Mouse (Mus musculus) adipocyte (in vitro differentiated cells): Measurements from ENCODE around the gene Emilin1.

Experiments used
- DNase-seq: peaks from one replicate; pipeline ENCODE4 v3.0.0-alpha.2; 2016; ENCODE audit warnings: low spot score

The Emilin1 gene

GRCm38 (mm10) chr5:30907413-30908059 lies 5.7 kb upstream of the Emilin1 start, which contains the start of gene Ost4:
Ost4 (minus strand) TSS chr5:30907788.
- DNase-seq: peak; percentile 98

- peak; percentile 53 for DNase-seq
Measured at GRCm38 (mm10) chr5:30908426-30909299, 4.5 kb upstream of the Emilin1 start.

- DNase-seq: peak; percentile 68
Measured at GRCm38 (mm10) chr5:30909300-30909659, 3.9 kb upstream of the Emilin1 start.

GRCm38 (mm10) chr5:30909863-30910262 lies 3.3 kb upstream of the Emilin1 start:
- DNase-seq: no peak

- peak; percentile 78 for DNase-seq
Measured at GRCm38 (mm10) chr5:30910481-30910880, 2.7 kb upstream of the Emilin1 start.

- peak; percentile 47 for DNase-seq
Measured at GRCm38 (mm10) chr5:30912156-30912555, 1.0 kb upstream of the Emilin1 start.

GRCm38 (mm10) chr5:30914101-30914635 lies 966 bp downstream of the Emilin1 start:
- DNase-seq: peak; percentile 80

- DNase-seq: no peak
Measured at GRCm38 (mm10) chr5:30914849-30915248, 1.6 kb downstream of the Emilin1 start.

- no peak for DNase-seq
Measured at GRCm38 (mm10) chr5:30915456-30915855, 2.3 kb downstream of the Emilin1 start.

- peak; percentile 97 for DNase-seq
Measured at GRCm38 (mm10) chr5:30915974-30916433, 2.8 kb downstream of the Emilin1 start.

- DNase-seq: no peak
Measured at GRCm38 (mm10) chr5:30916841-30917240, 3.6 kb downstream of the Emilin1 start.

GRCm38 (mm10) chr5:30917348-30917747 lies 4.1 kb downstream of the Emilin1 start:
- DNase-seq: no peak

GRCm38 (mm10) chr5:30917891-30918670 lies 4.9 kb downstream of the Emilin1 start:
- DNase-seq: no peak

- DNase-seq: no peak
Measured at GRCm38 (mm10) chr5:30918691-30919090, 5.5 kb downstream of the Emilin1 start.

- DNase-seq: no peak
Measured at GRCm38 (mm10) chr5:30919831-30920614, 6.8 kb downstream of the Emilin1 start.

GRCm38 (mm10) chr5:30920621-30921020 lies 7.4 kb downstream of the Emilin1 start:
- DNase-seq: no peak

- DNase-seq: peak; percentile 93
Measured at GRCm38 (mm10) chr5:30921256-30922033, 8.2 kb downstream of the Emilin1 start, which contains the start of gene Khk. Khk (plus strand) TSS chr5:30921431.

- DNase-seq: no peak
Measured at GRCm38 (mm10) chr5:30922581-30923041, 9.4 kb downstream of the Emilin1 start.

- DNase-seq: no peak
Measured at GRCm38 (mm10) chr5:30923119-30923518, 9.9 kb downstream of the Emilin1 start.

GRCm38 (mm10) chr5:30924614-30925013 lies 11.4 kb downstream of the Emilin1 start:
- no peak for DNase-seq
